Mouse (Mus musculus): ENCODE data around the gene Fam163a. TPM values are rescaled to one million over a fixed set of nuclear protein-coding genes. Genes with fewer than 3 reads are reported as not detected.
A peak's percentile ranks its signal among the peaks of the same experiment; 100 is the strongest.
"Not testable (repeated sequence)": the region's sequence is repeated elsewhere in the genome, so short reads cannot be mapped to it uniquely, and the experiment has no call there.

Gene Fam163a
- polyA plus RNA-seq, 1 experiment from 2014 or later = 0.70 TPM

DNA sequence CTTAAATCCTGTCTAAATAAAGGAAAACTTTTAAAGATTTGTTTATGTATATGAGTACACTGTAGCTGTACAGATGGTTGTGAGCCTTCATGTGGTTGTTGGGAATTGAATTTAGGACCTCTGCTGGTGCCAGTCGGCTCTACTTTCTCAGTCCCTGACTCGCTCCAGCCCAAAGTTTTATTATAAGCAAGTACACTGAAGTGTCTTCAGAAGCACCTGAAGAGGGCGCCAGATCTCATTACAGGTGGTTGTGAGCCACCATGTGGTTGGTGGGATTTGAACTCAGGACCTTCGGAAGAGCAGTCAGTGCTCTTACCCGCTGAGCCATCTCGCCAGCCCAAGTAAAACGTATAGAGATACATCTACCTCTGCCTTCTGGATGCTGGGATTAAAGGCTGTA, 164.8 kb downstream of the Fam163a start:
- not testable (repeated sequence) for ATAC-seq (ENCODE audit: insufficient number of reproducible peaks, low FRiP score, low TSS enrichment, low read depth); H3K9me3 ChIP-seq
- 68% methylated on average over 7 of the region's 7 CpGs for WGBS

DNA sequence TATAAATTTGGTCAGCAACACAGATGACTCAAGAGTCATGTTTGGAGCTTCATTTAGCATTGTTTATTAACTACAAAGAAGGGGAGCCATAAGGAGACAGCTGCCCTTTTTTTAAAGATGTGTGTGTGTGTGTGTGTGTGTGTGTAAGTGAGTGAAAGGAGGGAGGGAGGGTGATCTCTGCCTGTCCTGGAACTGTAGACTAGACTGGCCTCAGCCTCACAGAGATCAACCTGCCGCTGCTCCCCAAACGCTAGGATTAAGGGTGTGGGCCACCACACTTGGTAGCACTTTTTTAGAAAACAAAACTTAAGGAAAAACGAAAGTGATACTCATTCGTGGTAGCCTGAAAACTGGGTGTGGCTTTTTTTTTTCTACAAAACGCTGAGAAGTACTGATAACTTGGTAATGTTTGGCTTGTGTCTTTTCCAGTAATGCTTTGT, 167.7 kb downstream of the Fam163a start:
- ATAC-seq (ENCODE audit: insufficient number of reproducible peaks, low FRiP score, low TSS enrichment, low read depth) = no peak
- peak overlapping the region; percentile 67; the same call in 1 of the 2 replicates for H3K27ac ChIP-seq
- H3K9ac ChIP-seq = no peak overlapping the region
- peaks cover 17% of the 10 kb centered on the region for H3K4me1 ChIP-seq
- H3K36me3 ChIP-seq = peaks cover 18% of the 10 kb centered on the region
- H3K27me3 ChIP-seq = no peaks in the 10 kb centered on the region
- H3K9me3 ChIP-seq = no peaks in the 10 kb centered on the region
- 52% methylated on average over 5 of the region's 5 CpGs for WGBS
- H3K4me3 ChIP-seq = peak overlapping the region; percentile 13; the same call in 1 of the 2 replicates
- peak overlapping the region; percentile 32 for H3K4me2 ChIP-seq

More for the DNA sequence above, 164.8 kb downstream of the Fam163a start:
- 0 out of 2 replicates have a peak, but pooled peaks cover 11% of the 10 kb centered on the region for H3K36me3 ChIP-seq
- H3K27me3 ChIP-seq, H3K4me3 ChIP-seq, H3K4me2 ChIP-seq, H3K9ac ChIP-seq: not testable (repeated sequence)
- peak overlapping the region; percentile 71; the same call in 1 of the 2 replicates for H3K27ac ChIP-seq
- peaks cover 15% of the 10 kb centered on the region for H3K4me1 ChIP-seq

- peak within 1 kb of the TSS; percentile 85 for H3K4me3 ChIP-seq
- WGBS = under 1% methylated on average over 59 of the region's 59 CpGs
- peaks cover 10% of the 10 kb centered on the region for H3K4me1 ChIP-seq
- peak within 1 kb of the TSS; percentile 84 for H3K9ac ChIP-seq
- no peaks in the 10 kb centered on the region for H3K9me3 ChIP-seq
- H3K4me2 ChIP-seq = peak within 1 kb of the TSS; percentile 51
- H3K27ac ChIP-seq = peak within 1 kb of the TSS; percentile 100
- peaks cover 26% of the 10 kb centered on the region for H3K36me3 ChIP-seq
- no peaks in the 10 kb centered on the region for H3K27me3 ChIP-seq
- ATAC-seq (ENCODE audit: insufficient number of reproducible peaks, low FRiP score, low TSS enrichment, low read depth) = peak; percentile 95
Observed at GRCm38 (mm10) chr1:156035930-156036737, 168.7 kb downstream of the Fam163a start, which contains the start of gene Tor1aip1. TSS of gene Tor1aip1 (minus strand) at chr1:156036480.

GRCm38 (mm10) chr1:156035269-156035929, 169.4 kb downstream of the Fam163a start, which contains the start of gene Tor1aip2:
TSS of gene Tor1aip2 (plus strand) at chr1:156035403.
- Histone ChIP-seq H3K9ac (peak within 1 kb of the TSS; percentile 84), H3K4me3 (peak within 1 kb of the TSS; percentile 85), H3K4me2 (peak within 1 kb of the TSS; percentile 51), H3K27me3 (no peaks in the 10 kb centered on the region), H3K4me1 (peaks cover 10% of the 10 kb centered on the region), H3K27ac (peak within 1 kb of the TSS; percentile 100), H3K9me3 (no peaks in the 10 kb centered on the region), H3K36me3 (peaks cover 32% of the 10 kb centered on the region)
- ATAC-seq (ENCODE audit: insufficient number of reproducible peaks, low FRiP score, low TSS enrichment, low read depth) = peak; percentile 84
- under 1% methylated on average over 57 of the region's 59 CpGs for WGBS

DNA sequence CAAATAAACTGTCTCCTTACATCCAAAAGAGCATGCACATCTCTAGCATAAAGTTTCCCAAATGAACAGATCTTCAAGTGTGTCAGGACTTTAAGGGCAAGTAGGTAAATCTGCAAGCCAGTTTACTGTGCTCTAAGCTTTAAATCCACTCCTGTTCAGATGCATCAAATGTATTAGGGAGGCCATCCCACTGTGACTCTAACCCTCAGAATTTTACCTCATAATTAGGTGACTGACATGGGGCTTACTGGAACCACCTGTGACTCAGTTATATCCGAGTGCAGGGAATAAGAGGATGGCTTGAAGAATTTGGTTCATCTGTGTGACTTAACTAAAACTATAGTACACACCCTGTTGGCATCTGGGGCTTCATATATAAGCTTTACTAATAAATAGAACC, 170.2 kb downstream of the Fam163a start:
- H3K36me3 ChIP-seq = peaks cover 36% of the 10 kb centered on the region
- H3K4me1 ChIP-seq = peaks cover 10% of the 10 kb centered on the region
- H3K27me3 ChIP-seq = no peaks in the 10 kb centered on the region
- H3K27ac ChIP-seq = peak overlapping the region; percentile 100
- no peak for ATAC-seq (ENCODE audit: insufficient number of reproducible peaks, low FRiP score, low TSS enrichment, low read depth)
- H3K4me3 ChIP-seq = peak overlapping the region; percentile 85
- H3K9ac ChIP-seq = peak overlapping the region; percentile 84
- H3K4me2 ChIP-seq = peak overlapping the region; percentile 50
- 8% methylated on average over 1 of the region's 1 CpGs for WGBS
- H3K9me3 ChIP-seq = no peaks in the 10 kb centered on the region

- Histone ChIP-seq H3K4me3 (no peak overlapping the region), H3K27me3 (no peaks in the 10 kb centered on the region), H3K4me1 (peaks cover 10% of the 10 kb centered on the region), H3K9me3 (no peaks in the 10 kb centered on the region), H3K9ac (no peak overlapping the region), H3K4me2 (no peak overlapping the region), H3K36me3 (peaks cover 41% of the 10 kb centered on the region), H3K27ac (no peak overlapping the region)
- ATAC-seq (ENCODE audit: insufficient number of reproducible peaks, low FRiP score, low TSS enrichment, low read depth) = no peak
- WGBS = 96% methylated on average over 7 of the region's 7 CpGs
Observed at GRCm38 (mm10) chr1:156033921-156034320, 170.9 kb downstream of the Fam163a start.

DNA sequence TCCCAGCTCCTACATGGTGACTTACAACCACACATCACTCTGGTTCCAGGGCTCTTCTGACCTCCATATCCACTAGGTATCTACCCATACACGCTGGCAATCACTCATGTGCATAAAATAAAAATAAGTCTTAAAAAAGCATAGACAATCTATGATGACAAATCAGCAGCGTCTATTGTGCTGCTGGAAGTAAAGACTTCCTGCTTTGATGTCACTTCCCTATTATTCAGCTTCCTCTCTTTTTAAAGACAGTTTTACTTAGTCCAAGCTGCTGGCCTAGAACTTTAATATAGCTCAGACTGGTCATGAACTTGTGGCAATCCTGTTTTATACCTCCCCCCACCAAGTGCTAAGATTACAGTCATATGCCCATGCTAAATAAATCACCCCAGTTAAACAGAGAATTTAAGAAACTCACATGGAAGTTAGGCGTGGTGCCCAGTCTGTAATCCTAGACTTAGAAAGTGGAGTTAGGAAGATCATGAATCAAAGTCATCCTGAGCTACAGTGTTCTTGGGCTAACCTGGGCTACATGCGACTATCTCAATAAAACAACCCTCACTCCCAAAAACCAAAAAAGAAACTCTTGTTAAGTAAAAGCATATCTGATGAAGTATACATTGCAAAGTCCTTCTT, 176.4 kb downstream of the Fam163a start:
- no peaks in the 10 kb centered on the region for H3K9me3 ChIP-seq
- no peak overlapping the region for H3K4me3 ChIP-seq
- WGBS = 90% methylated on average over 4 of the region's 4 CpGs
- H3K9ac ChIP-seq = no peak overlapping the region
- ATAC-seq (ENCODE audit: insufficient number of reproducible peaks, low FRiP score, low TSS enrichment, low read depth) = no peak
- no peaks in the 10 kb centered on the region for H3K4me1 ChIP-seq
- H3K27me3 ChIP-seq = no peaks in the 10 kb centered on the region
- H3K4me2 ChIP-seq = no peak overlapping the region
- H3K27ac ChIP-seq = no peak overlapping the region
- peaks cover 58% of the 10 kb centered on the region for H3K36me3 ChIP-seq

DNA sequence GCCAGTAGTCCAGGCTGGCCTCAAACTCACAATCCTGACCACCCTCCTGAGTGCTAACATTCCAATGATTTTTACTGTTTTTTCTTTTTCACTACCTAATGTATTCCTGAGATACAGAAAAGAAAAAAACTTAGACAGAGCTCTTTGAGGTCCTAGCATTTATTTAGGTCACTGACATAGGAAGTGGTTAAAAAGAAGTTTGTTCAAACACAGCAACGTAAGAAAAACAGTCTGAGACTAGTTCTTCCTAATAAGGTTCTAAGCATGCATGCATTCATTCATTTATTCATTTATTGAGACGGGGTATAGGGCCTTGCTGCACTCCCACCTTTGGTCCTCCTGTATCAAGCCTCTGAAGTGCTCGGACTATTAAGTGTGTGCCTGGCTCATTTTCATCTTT, 177.0 kb downstream of the Fam163a start:
- 87% methylated on average over 3 of the region's 3 CpGs for WGBS
- Histone ChIP-seq H3K9ac (no peak overlapping the region), H3K9me3 (no peaks in the 10 kb centered on the region), H3K27me3 (no peaks in the 10 kb centered on the region), H3K27ac (no peak overlapping the region), H3K4me1 (no peaks in the 10 kb centered on the region), H3K4me2 (no peak overlapping the region), H3K36me3 (peaks cover 55% of the 10 kb centered on the region), H3K4me3 (no peak overlapping the region)
- ATAC-seq (ENCODE audit: insufficient number of reproducible peaks, low FRiP score, low TSS enrichment, low read depth) = no peak

Other genes with a start within 250 kb of the Fam163a start
- 10.5 and 12.6 TPM in 2 replicates for gene Cep350, start 231.8 kb downstream of the Fam163a start, polyA plus RNA-seq (2015; fragmentation: Nextera tagmentation; extraction: Ambion mirVana)
- gene Tor1aip2, start 169.6 kb downstream of the Fam163a start, polyA plus RNA-seq (2015; fragmentation: Nextera tagmentation; extraction: Ambion mirVana) = 116 and 119 TPM in 2 replicates
- 47.7 and 52.3 TPM in 2 replicates for gene Tor1aip1, start 168.5 kb downstream of the Fam163a start, polyA plus RNA-seq (2015; fragmentation: Nextera tagmentation; extraction: Ambion mirVana)
- 0.35 and 0.36 TPM in 2 replicates for gene Tdrd5, start 98.6 kb upstream of the Fam163a start, polyA plus RNA-seq (2015; fragmentation: Nextera tagmentation; extraction: Ambion mirVana)
- 0.13 and 0.16 TPM in 2 replicates for gene Nphs2, start 105.7 kb upstream of the Fam163a start, polyA plus RNA-seq (2015; fragmentation: Nextera tagmentation; extraction: Ambion mirVana)
- gene Gm2000, start 161.0 kb upstream of the Fam163a start, polyA plus RNA-seq (2015; fragmentation: Nextera tagmentation; extraction: Ambion mirVana) = 851 and 883 TPM in 2 replicates
- 0.07 and 0.13 TPM in 2 replicates for gene Axdnd1, start 216.1 kb upstream of the Fam163a start, polyA plus RNA-seq (2015; fragmentation: Nextera tagmentation; extraction: Ambion mirVana)

Data from limb, embryonic 15.5 days (tissue).